Mouse (Mus musculus) stomach, embryonic 15.5 days (tissue): ENCODE results near the gene Akap7. TPM values are rescaled to one million over a fixed set of nuclear protein-coding genes. Genes with fewer than 3 reads are reported as not detected.

ENCODE experiments used
- ATAC-seq: fragments of 200-750 bp; cut with Nextera tagmentation; 2 replicates; pipeline ENCODE4 v1.8.0; 2017; ENCODE audit warnings: low read depth, moderate number of reproducible peaks, moderate TSS enrichment; ENCODE audit not compliant: insufficient read depth, low FRiP score
- H3K27ac ChIP-seq: fragments of 300-500 bp; sonication (generic); 2 replicates; pipeline ENCODE4 v1.5.1; 2015; ENCODE audit warnings: mild to moderate bottlenecking, inconsistent platforms
- H3K27me3 ChIP-seq: fragments of 300-500 bp; sonication (generic); replicated peaks from 2 replicates; pipeline ENCODE4 v1.6.1; 2015; ENCODE audit warnings: inconsistent platforms
- H3K36me3 ChIP-seq: fragments of 300-500 bp; sonication (generic); 2 replicates; pipeline ENCODE4 v1.6.1; 2015; ENCODE audit warnings: inconsistent platforms
- H3K4me1 ChIP-seq: fragments of 300-500 bp; sonication (generic); 2 replicates; pipeline ENCODE4 v1.6.1; 2015; ENCODE audit warnings: inconsistent platforms
- H3K4me2 ChIP-seq: fragments of 300-500 bp; sonication (generic); 2 replicates; pipeline ENCODE4 v1.6.1; 2015; ENCODE audit warnings: mild to moderate bottlenecking, inconsistent platforms
- H3K4me3 ChIP-seq: fragments of 300-500 bp; sonication (generic); replicated peaks from 2 replicates; pipeline ENCODE4 v1.5.1; 2015; ENCODE audit warnings: inconsistent platforms
- H3K9ac ChIP-seq: fragments of 300-500 bp; sonication (generic); 2 replicates; pipeline ENCODE4 v1.6.1; 2015; ENCODE audit warnings: inconsistent platforms
- H3K9me3 ChIP-seq: fragments of 300-500 bp; sonication (generic); 2 replicates; pipeline ENCODE4 v1.6.1; 2016; ENCODE audit warnings: inconsistent platforms
- WGBS: fragments of 180-500 bp; shearing (Covaris S2); methylation state at CpG from one replicate; pipeline ENCODE4 v1.1.7; 2015; 5-methylcytosine and 5-hydroxymethylcytosine counted together
- polyA plus RNA-seq: library from polyadenylated mRNA; unstranded; fragments of >200 nt; fragmentation: Nextera tagmentation; extraction: Ambion mirVana; gene quantifications from 2 replicates; pipeline ENCODE4 v1.2.1, GENCODE M21; 2015

The Akap7 gene
- polyA plus RNA-seq, 1 experiment from 2014 or later = 29.1 TPM

DNA sequence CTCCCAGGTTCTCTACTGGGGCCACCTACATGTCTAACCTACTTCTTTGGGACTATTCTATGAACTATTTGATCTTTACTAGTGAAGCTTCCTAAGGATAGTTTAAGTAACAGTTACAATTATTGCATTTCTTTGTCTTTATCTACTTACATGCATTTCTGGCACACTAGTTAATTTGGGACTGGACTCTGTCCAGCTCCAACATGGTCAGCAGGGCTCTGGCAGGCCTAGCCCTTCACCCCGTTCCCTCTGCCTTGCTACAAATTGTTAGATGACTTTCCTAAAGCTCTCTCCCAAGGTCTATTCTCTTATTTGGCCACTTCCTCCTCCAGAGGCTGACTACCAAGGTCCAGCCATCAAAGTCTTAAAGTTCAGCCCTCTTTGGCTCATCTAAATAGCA is 165.9 kb downstream of the Akap7 start:
- ATAC-seq = no peak
- no peak overlapping the region for H3K27ac ChIP-seq
- 81% methylated on average over 1 of the region's 1 CpGs for WGBS
- H3K36me3 ChIP-seq = no peaks in the 10 kb centered on the region
- H3K9ac ChIP-seq = no peak overlapping the region
- no peak overlapping the region for H3K4me3 ChIP-seq
- no peak overlapping the region for H3K4me2 ChIP-seq
- H3K9me3 ChIP-seq = 0 out of 2 replicates have a peak, but pooled peaks cover 3% of the 10 kb centered on the region
- H3K27me3 ChIP-seq = no peaks in the 10 kb centered on the region
- H3K4me1 ChIP-seq = no peaks in the 10 kb centered on the region

DNA sequence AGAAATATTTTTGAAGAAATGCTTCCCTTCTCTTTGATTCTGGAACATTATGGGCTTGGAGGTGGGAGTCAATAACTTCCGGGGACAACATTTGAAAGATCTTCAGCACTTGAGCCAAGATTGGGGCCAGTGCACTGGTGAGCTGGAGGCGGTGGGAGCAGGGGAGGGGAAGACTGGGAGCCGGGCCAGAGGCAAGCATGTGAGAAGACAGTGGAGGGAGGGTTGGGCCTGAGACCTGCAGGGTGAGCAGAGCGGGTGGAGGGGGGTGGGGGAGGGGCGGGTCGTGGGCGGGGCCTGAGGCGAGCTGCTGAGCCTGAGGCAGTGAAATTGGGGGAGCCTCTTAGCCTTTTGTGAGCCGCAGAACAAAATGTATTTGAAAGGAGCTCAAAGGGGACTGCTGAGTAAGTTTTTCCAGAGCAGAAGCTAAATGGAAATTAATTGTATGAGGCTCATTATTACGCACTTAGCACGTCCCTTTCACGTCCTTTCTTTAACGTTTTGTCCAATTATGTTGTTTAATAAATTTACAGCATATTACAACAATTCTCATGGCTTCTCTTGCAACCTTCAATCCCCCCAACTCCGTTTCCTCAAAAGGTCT is 167.4 kb downstream of the Akap7 start:
- Histone ChIP-seq H3K4me1 (no peaks in the 10 kb centered on the region), H3K27ac (no peak overlapping the region), H3K4me3 (no peak overlapping the region), H3K27me3 (no peaks in the 10 kb centered on the region), H3K36me3 (no peaks in the 10 kb centered on the region), H3K9ac (no peak overlapping the region), H3K4me2 (no peak overlapping the region), H3K9me3 (0 out of 2 replicates have a peak, but pooled peaks cover 3% of the 10 kb centered on the region)
- whole genome bisulfite sequencing = 23% methylated on average over 13 of the region's 14 CpGs
- ATAC-seq = peak; percentile 83; the same call in 1 of the 2 replicates

DNA sequence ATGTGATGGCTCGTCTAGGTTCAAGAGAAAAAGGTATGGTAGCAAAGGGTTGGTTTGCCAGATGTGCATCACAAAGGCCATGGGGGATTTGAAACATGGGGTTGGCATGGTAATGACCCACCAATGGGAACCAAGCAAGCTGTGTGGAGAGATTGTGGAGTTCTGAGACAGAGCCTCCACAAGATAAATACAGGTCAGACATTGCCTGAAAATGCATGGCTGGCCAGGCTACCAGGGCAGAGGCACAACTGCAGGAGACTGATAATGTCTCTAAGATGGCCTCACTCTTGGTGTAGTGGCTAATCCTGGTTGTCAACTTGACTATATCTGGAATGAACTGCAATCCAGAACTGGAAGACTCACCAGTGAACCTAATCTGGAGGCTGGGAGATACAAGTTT is 174.1 kb downstream of the Akap7 start:
- H3K36me3 ChIP-seq = no peaks in the 10 kb centered on the region
- H3K27me3 ChIP-seq = no peaks in the 10 kb centered on the region
- no peak overlapping the region for H3K9ac ChIP-seq
- no peaks in the 10 kb centered on the region for H3K4me1 ChIP-seq
- H3K27ac ChIP-seq = no peak overlapping the region
- no peak overlapping the region for H3K4me3 ChIP-seq
- H3K9me3 ChIP-seq = 0 out of 2 replicates have a peak, but pooled peaks cover under 1% of the 10 kb centered on the region
- ATAC-seq = no peak
- H3K4me2 ChIP-seq = no peak overlapping the region
- WGBS = 83% methylated on average over 1 of the region's 1 CpGs

- Histone ChIP-seq H3K4me1 (0 out of 2 replicates have a peak, but pooled peaks cover 5% of the 10 kb centered on the region), H3K9me3 (no peaks in the 10 kb centered on the region), H3K36me3 (no peaks in the 10 kb centered on the region), H3K27me3 (no peaks in the 10 kb centered on the region), H3K9ac (no peak overlapping the region), H3K4me3 (no peak overlapping the region), H3K27ac (no peak overlapping the region), H3K4me2 (no peak overlapping the region)
- no peak for ATAC-seq
- 70% methylated on average over 5 of the region's 5 CpGs for whole genome bisulfite sequencing
Observed at GRCm38 (mm10) chr10:25128455-25128863, 179.2 kb downstream of the Akap7 start.

DNA sequence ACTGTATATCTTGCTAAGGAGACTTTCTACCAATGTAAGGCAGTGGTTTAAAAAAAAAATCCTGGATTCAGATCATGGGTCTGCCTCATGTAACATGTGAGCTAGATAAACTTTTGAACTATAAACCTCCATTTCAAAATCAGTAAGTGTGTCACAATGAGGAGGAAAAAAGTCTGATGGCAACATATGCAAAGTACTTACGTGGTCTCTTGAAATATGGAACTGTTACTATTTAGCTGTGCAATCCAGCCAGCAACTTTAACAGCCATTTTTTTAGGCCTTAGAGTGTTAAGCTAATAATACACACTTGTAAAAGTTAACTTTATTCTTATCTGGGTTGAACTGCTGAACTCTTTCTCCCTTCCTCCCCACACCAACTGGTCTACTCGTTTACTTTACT is 181.6 kb downstream of the Akap7 start:
- H3K4me2 ChIP-seq = no peak overlapping the region
- no peaks in the 10 kb centered on the region for H3K27me3 ChIP-seq
- H3K27ac ChIP-seq = no peak overlapping the region
- 56% methylated on average over 2 of the region's 2 CpGs for WGBS
- no peak overlapping the region for H3K9ac ChIP-seq
- 0 out of 2 replicates have a peak, but pooled peaks cover 5% of the 10 kb centered on the region for H3K4me1 ChIP-seq
- no peaks in the 10 kb centered on the region for H3K36me3 ChIP-seq
- H3K9me3 ChIP-seq = no peaks in the 10 kb centered on the region
- ATAC-seq = no peak
- H3K4me3 ChIP-seq = no peak overlapping the region

DNA sequence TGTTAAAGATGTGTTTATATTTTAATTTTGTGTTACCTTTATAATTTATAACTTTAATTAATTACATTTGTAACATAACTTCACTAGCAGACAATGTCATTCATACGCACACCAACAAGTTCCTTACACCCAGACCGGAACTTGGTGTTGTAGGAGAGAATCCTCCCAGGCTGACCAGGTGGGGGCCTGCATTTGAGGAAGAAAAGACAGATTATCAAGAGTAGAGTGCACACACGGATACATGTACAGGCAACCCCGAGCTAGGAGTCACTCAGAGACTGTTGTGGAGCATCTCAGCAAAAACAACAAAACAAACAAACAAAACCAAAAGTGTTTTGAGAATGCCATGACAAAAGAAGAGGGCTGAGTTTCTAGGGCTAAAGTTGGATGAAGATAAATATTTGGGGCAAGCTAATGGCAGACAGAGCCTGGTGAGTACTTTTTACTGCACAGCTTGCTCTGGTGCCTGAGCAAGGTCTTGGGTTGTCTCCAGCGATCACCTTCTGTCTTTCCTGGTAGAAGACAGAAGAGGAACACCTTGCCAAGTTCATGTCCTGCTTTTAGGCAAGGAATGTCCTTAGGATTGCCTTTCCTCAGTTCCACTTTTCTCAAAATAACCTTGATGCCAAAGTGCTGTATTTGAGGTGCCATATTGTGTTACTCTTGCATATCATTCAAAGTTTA is 186.7 kb downstream of the Akap7 start:
- H3K9ac ChIP-seq = no peak overlapping the region
- H3K36me3 ChIP-seq = no peaks in the 10 kb centered on the region
- H3K27ac ChIP-seq = no peak overlapping the region
- WGBS = 84% methylated on average over 5 of the region's 5 CpGs
- no peak overlapping the region for H3K4me3 ChIP-seq
- ATAC-seq = no peak
- no peaks in the 10 kb centered on the region for H3K27me3 ChIP-seq
- no peak overlapping the region for H3K4me2 ChIP-seq
- H3K9me3 ChIP-seq = no peaks in the 10 kb centered on the region
- no peaks in the 10 kb centered on the region for H3K4me1 ChIP-seq

Other genes starting within 250 kb of the Akap7 start
- 50.2 and 56.1 TPM in 2 replicates for gene Epb41l2, start 51.9 kb upstream of the Akap7 start, polyA plus RNA-seq
- 1.8 and 2.3 TPM in 2 replicates for gene Smlr1, start 228.4 kb upstream of the Akap7 start, polyA plus RNA-seq